Mouse (Mus musculus): ENCODE measurements around the gene Olfr846.

The Olfr846 gene

GRCm38 (mm10) chr9:19363905-19364304 lies at the start of gene Olfr846:
TSS of gene Olfr846 (minus strand) at chr9:19364005.
- no peak for DNase-seq

GRCm38 (mm10) chr9:19378569-19378968 lies 14.8 kb upstream of the Olfr846 start, which contains the start of gene Olfr847:
TSS of gene Olfr847 (minus strand) at chr9:19378669.
- DNase-seq, result no peak

GRCm38 (mm10) chr9:19336157-19336556 lies 27.6 kb downstream of the Olfr846 start, which contains the start of gene Olfr845:
TSS of gene Olfr845 (plus strand) at chr9:19336457.
- no peak for DNase-seq

GRCm38 (mm10) chr9:19316047-19316446 lies 47.8 kb downstream of the Olfr846 start, which contains the start of gene Olfr844:
TSS of gene Olfr844 (plus strand) at chr9:19316347.
- DNase-seq, result no peak

All from thymus, postnatal 25 days (tissue).